22 mouse cellular contexts compared by ENCODE assay signal in the genomic region with DNA sequence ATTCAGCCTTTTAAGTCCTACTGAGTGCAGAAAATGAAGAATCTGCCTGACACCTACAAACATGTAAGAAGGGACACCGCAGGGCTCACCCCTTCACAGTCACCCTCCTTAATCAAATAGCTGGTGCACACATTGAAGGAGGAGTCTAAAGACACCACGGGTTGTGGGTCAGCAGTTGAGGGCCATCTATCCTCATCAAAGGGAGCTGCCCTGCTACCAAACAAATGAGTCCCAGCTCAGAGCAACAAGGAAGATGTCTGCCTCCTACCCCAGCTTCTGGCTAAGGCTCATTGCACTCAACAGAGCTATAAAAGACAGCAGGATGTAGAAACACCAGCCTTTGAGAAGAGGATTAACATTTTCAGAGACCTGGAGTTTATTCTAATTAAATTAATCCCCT. TPM values are rescaled to one million over a fixed set of nuclear protein-coding genes. Genes with fewer than 3 reads are reported as not detected.
"Had no signal": no experiment of that assay in that cellular context is flagged by ENCODE, and none has a peak within 500 bp of the region (broad histone marks: within the 10 kb centered on the region; RNA-seq: fewer than 3 reads in every experiment).

No protein-coding gene starts in this region.

- DNase-seq: kidney, adult 2 months; kidney, postnatal 14 days; left cerebral cortex, postnatal 4 days; liver, postnatal 0 days; lung, embryonic 14.5 days; right cerebral cortex, adult 18-20 months; right cerebral cortex, postnatal 14 days; right cerebral cortex, postnatal 4 days; thymus, adult 2 months; thymus, postnatal 14 days; thymus, postnatal 4 days had no signal

- ATAC-seq: intestine, embryonic 16.5 days; liver, postnatal 0 days; lung, postnatal 0 days; midbrain, embryonic 15.5 days had no signal

- H3K27ac ChIP-seq: limb, embryonic 12.5 days; limb, embryonic 15.5 days; liver, embryonic 14.5 days; macrophage; midbrain, embryonic 12.5 days; midbrain, embryonic 15.5 days; stomach, postnatal 0 days had no signal

- H3K4me1 ChIP-seq: midbrain, embryonic 12.5 days; midbrain, embryonic 15.5 days had no signal

- H3K9ac ChIP-seq: limb, embryonic 12.5 days; limb, embryonic 15.5 days; liver, embryonic 14.5 days; liver, postnatal 0 days; lung, embryonic 14.5 days; midbrain, embryonic 12.5 days; midbrain, embryonic 15.5 days had no signal

- H3K4me3 ChIP-seq: limb, embryonic 12.5 days; limb, embryonic 15.5 days; midbrain, embryonic 12.5 days; midbrain, embryonic 15.5 days had no signal

- H3K36me3 ChIP-seq: limb, embryonic 12.5 days; limb, embryonic 15.5 days; midbrain, embryonic 12.5 days; midbrain, embryonic 15.5 days had no signal

- H3K9me3 ChIP-seq: limb, embryonic 12.5 days; limb, embryonic 15.5 days; midbrain, embryonic 12.5 days; midbrain, embryonic 15.5 days had no signal

- H3K27me3 ChIP-seq: limb, embryonic 12.5 days; limb, embryonic 15.5 days; midbrain, embryonic 12.5 days; midbrain, embryonic 15.5 days had no signal

- H3K4me2 ChIP-seq: limb, embryonic 12.5 days; limb, embryonic 15.5 days; liver, embryonic 11.5 days; lung, embryonic 14.5 days; midbrain, embryonic 12.5 days; midbrain, embryonic 15.5 days had no signal

RNA-seq across cellular contexts. Expression of a gene that starts 10.8 kb away (rescaled TPM):
- total RNA-seq: megakaryocyte, adult 5-6 weeks had no signal
- polyA plus RNA-seq: liver, postnatal 0 days; macrophage had no signal
